Mouse (Mus musculus) c-Kit-positive CD71-positive TER-119-positive erythroid progenitor cells, embryonic 14.5 days (primary cell): Measurements from ENCODE around the gene Efna5.

ENCODE experiments used
- DNase-seq: peaks from one replicate; pipeline ENCODE4 v3.0.0-alpha.2; 2013; ENCODE audit warnings: low spot score

Gene Efna5

GRCm38 (mm10) chr17:62656591-62656990, 224.5 kb downstream of the Efna5 start:
- DNase-seq, result no peak

- no peak for DNase-seq
Measured at GRCm38 (mm10) chr17:62655819-62656355, 225.2 kb downstream of the Efna5 start.

DNA sequence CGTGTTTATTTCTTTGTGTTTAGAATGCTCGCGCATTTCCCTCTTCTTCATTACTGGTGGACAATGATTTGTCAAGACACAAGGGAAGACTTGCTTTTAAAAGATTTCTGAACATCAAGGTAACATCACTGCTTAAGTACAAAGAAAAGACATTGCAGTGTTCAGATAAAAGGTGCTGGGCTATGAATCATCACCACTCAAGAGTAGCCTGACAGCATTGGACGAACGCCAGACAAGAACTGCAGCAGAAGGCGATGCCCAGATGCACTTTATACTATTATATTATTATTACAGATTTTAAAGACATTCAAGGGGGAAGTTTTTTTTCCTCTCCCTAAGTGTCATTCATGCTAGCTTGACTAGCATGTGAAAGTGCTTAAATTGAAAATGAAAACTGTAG, 228.7 kb downstream of the Efna5 start:
- no peak for DNase-seq

DNA sequence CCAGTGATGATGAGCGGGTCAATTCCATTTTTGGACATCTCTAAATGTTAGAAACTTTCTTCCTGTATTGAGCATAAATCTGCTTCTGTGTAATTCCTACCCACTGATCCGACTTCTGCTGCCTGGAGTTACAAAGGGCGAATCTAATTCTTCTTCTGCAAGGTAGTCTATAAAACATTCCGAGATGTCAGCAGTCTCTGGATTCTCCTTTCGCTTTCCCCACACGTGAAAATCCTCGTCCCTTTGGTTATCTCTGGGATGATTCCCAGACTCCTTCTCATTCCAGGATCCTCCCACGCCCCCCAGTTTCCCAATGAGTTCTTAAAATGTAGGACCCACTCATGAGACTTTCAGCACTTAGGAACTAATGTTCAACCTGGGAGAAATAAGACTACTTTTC, 229.4 kb downstream of the Efna5 start:
- DNase-seq, result no peak

DNA sequence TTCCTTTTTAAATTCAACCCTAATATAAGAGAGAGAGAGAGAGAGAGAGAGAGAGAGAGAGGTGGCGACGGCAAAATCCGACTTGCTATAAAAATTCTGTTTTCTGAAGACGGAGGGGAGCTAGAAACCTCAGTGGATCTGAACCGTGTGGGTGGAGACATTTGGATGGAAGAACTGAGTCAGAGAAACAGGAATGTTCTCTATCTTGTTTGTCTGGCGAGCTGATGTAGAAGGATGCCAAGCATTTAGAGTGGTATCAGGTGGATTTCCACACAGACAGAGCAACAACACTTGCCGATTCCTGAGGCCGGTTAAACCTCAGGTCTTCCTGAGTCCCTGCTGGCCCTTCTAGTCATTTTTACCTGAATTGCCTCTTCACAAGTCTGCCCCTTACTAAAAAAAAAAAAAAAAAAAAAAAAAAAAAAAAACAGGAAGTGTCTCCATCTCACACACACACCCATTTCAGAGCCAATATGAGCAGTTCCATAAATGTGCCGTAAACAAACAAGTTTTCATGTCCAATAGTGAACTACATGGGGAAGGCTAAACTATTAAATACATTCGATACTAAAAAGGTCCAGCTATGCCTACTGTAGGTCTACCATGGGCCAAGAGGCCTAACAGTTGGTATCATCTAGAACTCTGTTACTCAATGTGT, 231.7 kb downstream of the Efna5 start:
- no peak for DNase-seq

DNA sequence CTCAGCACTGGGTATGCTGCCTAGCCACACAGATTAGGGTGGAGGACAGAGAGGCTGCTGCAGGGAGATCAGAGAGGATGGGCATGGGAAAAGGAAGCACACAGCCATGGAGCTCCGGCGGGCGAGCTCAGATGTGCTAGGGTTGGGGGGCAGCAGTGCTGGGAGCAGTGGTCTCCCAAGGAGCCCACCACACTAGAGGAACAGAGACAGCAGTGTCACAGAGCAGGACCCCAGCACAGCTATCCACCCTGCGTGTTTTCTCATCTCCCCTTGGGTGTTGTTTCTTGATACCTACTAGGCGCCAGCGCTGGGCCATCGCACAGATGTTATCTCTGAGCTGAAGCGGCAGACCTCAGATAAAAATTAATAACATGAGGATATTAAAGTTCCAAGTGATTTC, 234.3 kb downstream of the Efna5 start:
- DNase-seq, result no peak

GRCm38 (mm10) chr17:62642447-62643145, 238.5 kb downstream of the Efna5 start:
- DNase-seq, result no peak

GRCm38 (mm10) chr17:62640654-62641053, 240.5 kb downstream of the Efna5 start:
- no peak for DNase-seq

DNA sequence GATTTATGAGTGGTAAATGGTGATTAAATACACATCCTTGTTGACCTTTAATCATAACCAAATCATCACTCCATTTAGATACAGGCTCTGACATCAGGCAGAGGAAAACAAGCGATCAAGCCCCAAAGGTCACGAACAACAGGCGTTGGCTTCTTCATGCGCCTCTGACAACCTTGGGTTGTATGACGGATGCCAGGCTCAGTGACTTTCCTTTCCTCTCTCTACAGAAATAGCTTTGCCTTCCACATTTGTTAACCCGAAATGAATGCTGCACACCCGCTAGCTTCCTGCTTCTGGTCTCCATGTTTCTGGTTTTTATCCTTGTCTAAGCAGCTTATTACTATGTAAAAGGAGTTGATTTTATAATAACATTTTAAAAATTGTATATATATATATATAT, 244.2 kb downstream of the Efna5 start:
- no peak for DNase-seq

DNA sequence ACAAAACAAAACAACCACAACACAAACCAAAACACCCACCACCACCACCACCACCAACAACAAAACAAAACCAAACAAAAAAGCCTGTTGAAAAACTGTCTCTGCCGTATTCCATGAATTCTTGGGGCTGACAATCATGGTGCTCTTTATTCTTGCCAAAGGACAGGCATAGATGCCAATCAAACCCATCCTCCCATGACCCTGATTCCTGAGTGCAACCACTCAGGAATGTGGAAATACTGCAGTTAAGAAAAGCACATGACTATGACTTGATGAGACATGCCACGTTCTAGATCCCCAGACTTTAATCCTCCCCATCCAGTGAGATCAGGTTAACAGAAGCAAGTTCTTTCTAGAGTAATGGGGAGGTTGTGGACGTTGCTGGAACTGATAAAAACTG, 246.2 kb downstream of the Efna5 start:
- DNase-seq, result no peak

GRCm38 (mm10) chr17:62628474-62628873, 252.6 kb downstream of the Efna5 start:
- no peak for DNase-seq

DNA sequence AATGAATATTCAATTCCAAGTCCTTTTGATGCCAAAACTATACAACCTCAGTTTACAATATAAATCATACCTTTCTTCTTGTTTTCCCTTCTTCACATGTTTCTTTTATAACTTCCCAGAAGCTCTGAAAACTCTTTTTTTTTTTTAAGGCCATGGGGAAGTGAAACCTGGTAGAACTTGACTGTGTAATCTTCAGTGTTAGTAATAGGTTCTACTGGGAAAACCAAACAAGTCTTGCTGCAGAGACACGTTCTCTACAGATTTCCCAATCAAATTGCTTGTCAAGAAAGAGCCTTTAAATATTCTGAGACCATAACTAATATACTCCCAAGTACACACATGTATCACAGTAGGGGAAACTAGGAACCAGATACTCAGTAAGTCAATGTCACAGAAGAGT, 253.6 kb downstream of the Efna5 start:
- DNase-seq, result no peak

- DNase-seq, result no peak
Measured at GRCm38 (mm10) chr17:62625646-62626020, 255.5 kb downstream of the Efna5 start.

DNA sequence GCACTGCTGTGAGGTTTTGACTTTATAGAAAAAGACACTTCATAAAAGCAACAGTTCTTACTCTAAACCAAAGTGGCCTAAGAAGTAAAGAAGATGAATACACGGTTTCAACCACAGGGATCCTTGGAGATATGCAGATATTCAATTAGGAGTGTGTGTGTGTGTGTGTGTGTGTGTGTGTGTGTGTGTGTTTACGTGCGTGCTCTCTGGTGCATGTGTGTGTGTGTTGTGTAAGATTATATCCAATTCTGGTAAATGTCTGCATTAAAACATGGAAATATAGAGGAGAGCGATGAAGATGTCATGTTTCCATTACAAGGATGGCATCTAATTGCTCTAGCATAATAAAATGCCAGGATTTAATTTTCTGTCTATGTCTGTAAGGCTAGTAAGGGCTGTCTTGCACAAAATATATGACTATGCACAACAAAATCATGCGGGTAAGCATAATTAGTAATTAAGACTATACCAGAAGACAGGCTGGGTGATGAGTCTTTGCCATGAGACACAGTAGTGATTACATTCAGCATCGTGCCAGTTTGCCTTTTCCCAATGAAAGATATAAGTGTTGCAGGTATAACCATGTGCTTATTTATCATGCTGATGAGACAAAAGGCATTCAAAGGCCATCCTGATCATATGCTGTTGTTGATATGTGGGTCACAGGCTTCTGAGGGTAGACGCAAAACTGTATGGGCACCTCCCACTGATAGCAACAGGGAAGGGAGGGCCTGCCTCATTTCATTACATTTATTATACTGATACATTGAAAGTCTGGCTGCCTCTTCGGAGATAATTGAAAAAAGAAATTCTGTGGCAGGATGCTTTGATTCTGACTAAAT, 256.1 kb downstream of the Efna5 start:
- DNase-seq, result no peak

DNA sequence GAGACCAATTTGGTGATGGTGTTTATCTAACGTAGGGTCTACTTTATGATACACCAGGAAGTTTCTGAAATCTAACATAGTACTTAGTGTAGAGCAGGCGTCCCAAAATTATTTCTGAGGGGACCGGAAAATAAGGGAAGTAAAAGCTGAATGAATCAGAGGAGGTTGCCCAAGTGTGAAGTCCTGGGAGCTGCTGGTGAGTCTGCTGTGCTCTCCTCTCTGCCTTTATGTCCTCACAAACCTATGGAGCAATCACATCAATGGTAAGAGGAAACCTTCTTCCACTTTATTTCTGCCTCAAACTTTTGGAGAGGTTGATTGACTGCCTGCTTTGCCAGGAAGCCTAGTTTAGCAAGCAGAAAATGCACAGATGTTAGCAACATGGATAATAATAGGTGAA, 257.9 kb downstream of the Efna5 start:
- no peak for DNase-seq

DNA sequence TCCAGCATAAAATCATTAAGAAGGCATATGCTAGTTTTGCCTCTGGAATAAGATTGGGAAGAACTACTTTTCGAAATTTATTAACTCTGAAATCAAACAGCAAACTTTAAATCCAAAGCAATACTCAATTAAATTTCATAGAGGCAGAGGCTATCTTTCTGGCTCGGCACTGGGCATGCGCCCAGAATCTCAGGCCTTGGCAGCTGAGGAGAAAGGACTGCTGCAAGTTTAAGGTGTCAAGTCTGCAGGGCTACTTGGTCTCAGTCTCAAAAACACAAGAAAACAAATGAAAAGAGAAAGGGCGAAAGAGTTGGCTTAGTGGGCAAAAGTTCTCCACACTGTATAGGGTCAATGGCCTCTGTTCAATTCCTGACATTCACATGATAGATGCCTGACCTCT, 258.6 kb downstream of the Efna5 start:
- DNase-seq, result no peak

DNA sequence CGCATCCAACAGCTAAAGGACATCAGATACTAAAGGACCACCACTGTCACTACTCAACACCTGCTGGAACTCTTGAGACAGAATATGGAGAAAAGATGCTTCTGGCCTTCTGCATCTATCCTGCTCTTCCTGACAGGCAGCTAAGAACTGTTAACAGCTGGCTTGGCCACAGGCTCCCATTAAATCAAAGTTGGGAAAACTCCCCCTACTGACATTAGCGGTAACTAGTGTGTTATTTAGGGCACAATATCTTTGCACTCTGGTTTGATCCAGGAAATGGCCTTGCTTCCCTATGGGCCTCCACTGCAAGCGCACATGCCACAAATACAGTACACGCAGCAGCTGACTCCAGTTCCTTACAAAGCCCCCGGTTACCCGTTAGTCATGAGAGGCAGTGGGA, 266.0 kb downstream of the Efna5 start:
- no peak for DNase-seq

DNA sequence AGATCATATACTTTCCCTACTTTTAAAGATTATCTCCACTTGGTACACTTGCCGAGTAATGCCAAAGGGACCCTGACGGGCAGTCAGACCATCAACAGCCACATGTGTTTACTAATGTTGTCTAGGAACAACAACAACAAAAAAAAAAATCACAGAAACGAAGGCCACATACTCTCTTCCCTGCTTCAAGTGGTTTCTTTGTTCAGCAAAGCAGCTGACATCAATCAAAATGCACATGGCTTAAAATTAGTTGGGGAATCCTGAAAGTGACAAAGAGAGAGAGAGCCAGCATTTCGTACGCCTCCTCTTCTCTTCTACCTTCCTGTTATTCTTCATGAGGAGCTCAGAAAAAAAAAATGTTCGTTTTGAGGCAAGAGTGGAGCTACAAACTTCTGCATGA, 266.4 kb downstream of the Efna5 start:
- no peak for DNase-seq

- DNase-seq, result no peak
Measured at GRCm38 (mm10) chr17:62614237-62614636, 266.9 kb downstream of the Efna5 start.

DNA sequence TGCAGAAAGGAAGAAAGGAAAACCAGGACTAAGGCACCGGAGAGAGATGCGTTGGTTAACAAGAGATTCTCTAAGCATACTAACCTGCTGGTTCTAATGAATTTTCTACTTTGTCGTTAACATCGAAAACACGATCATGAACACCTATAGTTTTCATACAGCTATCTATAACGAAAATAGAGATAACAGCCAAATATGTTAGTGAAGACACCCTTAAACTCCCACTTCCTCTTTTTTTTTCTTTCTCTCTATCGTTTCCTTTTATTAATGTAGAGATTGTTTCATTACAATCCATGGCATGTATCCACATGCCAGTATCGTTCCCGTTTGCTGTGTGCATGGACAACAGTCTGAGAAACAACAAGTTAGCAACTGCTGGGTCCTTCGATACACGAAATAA, 267.9 kb downstream of the Efna5 start:
- no peak for DNase-seq

GRCm38 (mm10) chr17:62608145-62608544, 273.0 kb downstream of the Efna5 start:
- DNase-seq, result no peak

DNA sequence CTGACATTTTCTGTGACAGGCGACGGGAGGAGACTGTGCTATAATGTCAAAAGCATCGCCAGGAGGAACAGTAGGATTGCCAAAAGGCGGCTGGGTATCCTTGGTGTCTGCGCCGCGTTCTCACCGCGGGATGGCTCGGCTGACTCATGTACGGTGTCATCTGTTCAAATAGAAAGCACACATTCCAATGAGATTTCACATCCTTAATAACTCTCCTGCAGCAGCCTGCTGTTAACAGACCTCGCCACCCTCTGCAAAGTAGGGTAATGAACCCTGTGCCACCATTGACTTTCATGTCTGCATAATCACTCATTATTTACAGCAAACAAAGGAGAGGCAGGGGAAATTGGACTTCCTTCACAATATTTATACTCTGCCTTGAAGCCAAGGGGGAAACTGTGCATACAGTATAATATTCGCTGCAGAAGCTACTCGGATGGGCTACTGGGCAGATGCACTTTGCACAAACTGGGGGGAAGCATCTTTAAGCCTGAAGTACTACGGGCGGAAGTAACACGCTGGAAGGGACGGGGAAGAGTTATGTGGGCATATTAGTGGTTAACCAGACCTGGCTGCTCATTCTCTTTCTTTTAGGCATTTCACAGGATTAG, 273.7 kb downstream of the Efna5 start:
- no peak for DNase-seq
